Mouse (Mus musculus): ENCODE data around the gene Plcl2.

The Plcl2 gene

GRCm38 (mm10) chr17:50509251-50510104 lies at the start of gene Plcl2:
TSS of gene Plcl2 (plus strand) at chr17:50509403.
- in situ Hi-C loops (cut with MboI, MseI) = loop anchor here in 1 of 2 experiments (5.0 kb wide), 1 partner anchor 37 kb away; no protein-coding TSS in a partner anchor

GRCm38 (mm10) chr17:50460301-50460700 lies 48.9 kb upstream of the Plcl2 start:
- in situ Hi-C loops (cut with MboI, MseI) = no loop called here

- in situ Hi-C loops (cut with MboI, MseI) = no loop called here
Measured at GRCm38 (mm10) chr17:50467438-50467837, 41.8 kb upstream of the Plcl2 start.

GRCm38 (mm10) chr17:50469126-50469525 lies 40.1 kb upstream of the Plcl2 start:
- in situ Hi-C loops (cut with MboI, MseI) = no loop called here

- in situ Hi-C loops (cut with MboI, MseI) = loop anchor here in 1 of 2 experiments (5.0 kb wide), 1 partner anchor 43 kb away; no protein-coding TSS in a partner anchor
Measured at GRCm38 (mm10) chr17:50469543-50470431, 39.4 kb upstream of the Plcl2 start.

- in situ Hi-C loops (cut with MboI, MseI) = loop anchor here in 1 of 2 experiments (5.0 kb wide), 1 partner anchor 42 kb away; no protein-coding TSS in a partner anchor
Measured at GRCm38 (mm10) chr17:50470432-50471078, 38.6 kb upstream of the Plcl2 start.

- in situ Hi-C loops (cut with MboI, MseI) = loop anchor here in 1 of 2 experiments (5.0 kb wide), 1 partner anchor 41 kb away; no protein-coding TSS in a partner anchor
Measured at GRCm38 (mm10) chr17:50471230-50471629, 38.0 kb upstream of the Plcl2 start.

- in situ Hi-C loops (cut with MboI, MseI) = no loop called here
Measured at GRCm38 (mm10) chr17:50477277-50477676, 31.9 kb upstream of the Plcl2 start.

GRCm38 (mm10) chr17:50480867-50481266 lies 28.3 kb upstream of the Plcl2 start:
- in situ Hi-C loops (cut with MboI, MseI) = no loop called here

GRCm38 (mm10) chr17:50483700-50484099 lies 25.5 kb upstream of the Plcl2 start:
- in situ Hi-C loops (cut with MboI, MseI) = no loop called here

GRCm38 (mm10) chr17:50484981-50485380 lies 24.2 kb upstream of the Plcl2 start:
- in situ Hi-C loops (cut with MboI, MseI) = no loop called here

- in situ Hi-C loops (cut with MboI, MseI) = no loop called here
Measured at GRCm38 (mm10) chr17:50487058-50487618, 22.1 kb upstream of the Plcl2 start.

- in situ Hi-C loops (cut with MboI, MseI) = no loop called here
Measured at GRCm38 (mm10) chr17:50487670-50488069, 21.5 kb upstream of the Plcl2 start.

- in situ Hi-C loops (cut with MboI, MseI) = no loop called here
Measured at GRCm38 (mm10) chr17:50488406-50488805, 20.8 kb upstream of the Plcl2 start.

GRCm38 (mm10) chr17:50488895-50489294 lies 20.3 kb upstream of the Plcl2 start:
- in situ Hi-C loops (cut with MboI, MseI) = no loop called here

- in situ Hi-C loops (cut with MboI, MseI) = no loop called here
Measured at GRCm38 (mm10) chr17:50490644-50491430, 18.4 kb upstream of the Plcl2 start.

- in situ Hi-C loops (cut with MboI, MseI) = no loop called here
Measured at GRCm38 (mm10) chr17:50491496-50491895, 17.7 kb upstream of the Plcl2 start.

GRCm38 (mm10) chr17:50495216-50495889 lies 13.8 kb upstream of the Plcl2 start:
- in situ Hi-C loops (cut with MboI, MseI) = no loop called here

- in situ Hi-C loops (cut with MboI, MseI) = no loop called here
Measured at GRCm38 (mm10) chr17:50498062-50498697, 11.0 kb upstream of the Plcl2 start.
